Mouse (Mus musculus) liver, postnatal 0 days (tissue): Measurements from ENCODE around the gene Plekhm3.

Source experiments
- CTCF ChIP-seq: sonication (generic); IDR thresholded peaks from 2 replicates; pipeline ENCODE4 v1.5.1; 2016; ENCODE audit warnings: antibody characterized with exemption, low read depth
- EP300 ChIP-seq: IDR thresholded peaks from 2 replicates; pipeline ENCODE4 v1.6.1; 2016; ENCODE audit warnings: antibody characterized with exemption, low read depth, mild to moderate bottlenecking

- no peak for TF ChIP-seq CTCF
- no peak for TF ChIP-seq EP300
These were observed 147.5 kb downstream of the Plekhm3 start for GRCm38 (mm10) chr1:64809085-64809484.
